Mouse (Mus musculus): ENCODE data around the gene Sult2b1.
A peak's percentile ranks its signal among the peaks of the same experiment; 100 is the strongest.

The Sult2b1 gene

DNA sequence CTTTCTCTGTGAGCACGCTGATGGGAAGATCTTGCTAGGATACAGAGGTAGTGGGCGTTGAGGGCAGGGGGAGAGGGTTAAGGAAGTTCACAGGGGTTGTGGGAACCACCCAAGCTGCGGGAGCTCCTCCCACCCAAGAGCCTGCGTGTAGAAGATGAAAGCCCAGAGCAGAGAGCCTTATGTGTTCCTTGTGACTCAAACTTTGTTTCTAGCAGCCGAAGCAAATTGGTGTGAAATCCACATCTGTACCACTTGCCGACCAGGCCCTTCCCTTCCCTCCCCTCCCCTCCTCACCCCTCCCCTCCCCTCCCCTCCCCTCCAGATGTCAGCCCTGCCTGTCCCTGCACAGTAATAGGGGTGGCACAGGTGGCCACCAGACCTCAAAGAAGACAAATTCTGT is 89.4 kb downstream of the Sult2b1 start:
- peak in 1 of 2 experiments; percentile 8 for DNase-seq (ENCODE audit: low spot score in 2 of 2)

DNA sequence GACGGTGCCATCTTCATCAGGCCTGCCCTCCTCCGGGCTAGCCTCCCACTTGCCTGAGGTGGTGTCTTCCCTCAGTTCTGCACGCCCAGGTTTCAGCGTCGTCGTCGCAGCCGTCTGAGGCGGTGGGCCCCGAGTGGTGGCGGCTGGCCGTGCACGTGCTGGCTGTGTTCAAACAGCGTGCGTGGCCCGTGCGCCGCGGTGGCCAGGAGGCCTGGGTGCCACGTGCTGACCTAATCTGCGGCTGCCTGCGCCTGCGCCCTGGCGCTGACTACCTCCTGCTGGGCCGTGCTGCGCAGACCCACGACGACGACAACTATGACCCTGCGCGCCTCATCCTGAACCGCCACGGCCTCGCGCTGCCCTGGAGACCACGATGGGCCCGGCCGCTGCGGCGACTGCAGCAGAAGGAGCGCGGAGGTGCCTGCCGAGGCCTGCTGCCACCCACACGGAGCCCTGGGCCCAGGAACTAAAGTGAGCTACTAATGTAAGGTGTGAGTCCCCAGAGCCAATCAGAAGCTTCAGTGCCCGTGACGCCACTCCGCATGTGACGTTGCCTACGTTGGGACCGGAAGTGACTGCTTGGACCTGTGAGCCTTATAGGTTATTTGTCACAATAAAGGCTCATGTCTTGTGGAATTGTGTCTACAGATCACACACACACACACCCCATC is 90.4 kb downstream of the Sult2b1 start, which contains the start of gene Sec1:
TSS of gene Sec1 (minus strand) at position 482 of the 671 bp plus-strand sequence.
- no peak for DNase-seq (ENCODE audit: low spot score in 2 of 2)

DNA sequence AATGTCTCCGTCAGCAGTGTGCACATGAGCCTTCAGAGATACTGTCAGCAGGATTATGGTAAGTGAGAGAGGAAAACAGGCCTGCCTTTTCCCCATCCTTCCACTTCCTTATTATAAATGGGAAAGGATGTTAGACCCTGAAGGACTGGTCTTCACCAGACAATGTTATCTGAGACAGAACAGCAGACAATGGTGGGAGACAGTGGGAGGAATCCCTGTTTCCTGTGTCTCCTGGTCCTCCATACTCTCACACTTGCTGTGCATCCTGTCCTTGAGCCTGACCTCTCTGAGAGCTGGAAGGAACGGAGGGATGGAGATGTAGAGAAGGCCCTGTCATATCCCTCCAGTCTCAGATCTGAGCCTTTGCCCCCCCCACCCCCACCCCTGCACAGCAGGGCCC is 92.1 kb downstream of the Sult2b1 start:
- DNase-seq (ENCODE audit: low spot score in 2 of 2), result no peak

DNA sequence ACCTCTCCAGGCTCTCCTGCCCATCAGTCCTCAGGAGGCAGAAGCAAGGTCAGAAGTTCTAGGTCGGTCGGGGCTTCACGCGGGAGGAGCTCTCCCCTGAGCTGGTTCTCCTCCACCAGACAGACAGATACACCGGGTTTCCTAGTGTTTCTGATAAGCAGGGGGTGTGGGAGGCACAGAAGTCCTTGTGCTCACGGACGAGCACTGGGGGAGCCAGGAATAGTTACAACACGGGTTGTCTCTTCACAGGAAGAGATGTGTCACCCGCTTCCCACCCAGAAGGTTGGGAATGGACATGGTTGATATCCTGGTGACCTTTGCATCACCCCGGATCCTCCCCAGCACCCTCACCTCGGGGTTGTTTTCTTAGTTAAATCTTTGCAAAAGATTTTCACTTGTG is 94.7 kb downstream of the Sult2b1 start:
- DNase-seq (ENCODE audit: low spot score in 2 of 2), result no peak

DNA sequence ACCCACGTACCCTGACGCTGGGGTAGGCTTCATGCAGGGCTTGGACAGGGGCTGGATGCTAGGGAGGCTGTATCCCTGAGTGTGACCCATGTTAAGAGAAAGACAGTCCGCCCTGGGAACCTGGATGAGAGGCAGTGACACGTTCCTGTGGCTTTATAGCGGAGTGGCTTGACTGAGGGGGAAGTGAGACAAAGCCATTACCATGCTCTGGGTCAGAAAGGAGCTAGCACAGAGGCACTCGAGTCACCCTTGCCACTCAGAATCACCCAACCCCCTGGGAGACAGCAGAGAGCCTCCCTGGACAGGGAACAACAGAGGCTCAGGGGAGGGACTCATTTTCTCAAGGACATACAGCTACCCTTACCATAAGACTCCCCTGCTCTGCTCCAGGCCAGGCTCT is 95.4 kb downstream of the Sult2b1 start:
- no peak for DNase-seq (ENCODE audit: low spot score in 2 of 2)

DNA sequence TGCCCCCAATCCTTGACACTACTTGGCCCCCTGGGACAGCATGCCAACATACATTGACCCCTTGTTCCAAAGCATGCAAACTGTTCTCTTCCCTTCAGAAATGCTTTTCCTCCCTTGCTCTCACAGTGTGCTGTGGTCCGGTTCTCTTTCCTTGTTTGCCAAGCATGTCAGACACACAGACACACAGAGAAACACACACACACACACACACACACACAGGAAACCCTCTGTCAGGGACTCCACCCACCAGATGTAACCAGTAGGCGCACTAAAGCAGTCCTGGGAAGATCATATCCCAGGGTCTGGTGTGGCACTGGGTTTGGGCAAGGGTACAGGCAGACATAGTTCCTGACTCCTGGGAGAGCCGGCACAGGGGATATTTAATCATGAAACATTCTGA is 97.6 kb downstream of the Sult2b1 start:
- no peak for DNase-seq (ENCODE audit: low spot score in 2 of 2)

DNA sequence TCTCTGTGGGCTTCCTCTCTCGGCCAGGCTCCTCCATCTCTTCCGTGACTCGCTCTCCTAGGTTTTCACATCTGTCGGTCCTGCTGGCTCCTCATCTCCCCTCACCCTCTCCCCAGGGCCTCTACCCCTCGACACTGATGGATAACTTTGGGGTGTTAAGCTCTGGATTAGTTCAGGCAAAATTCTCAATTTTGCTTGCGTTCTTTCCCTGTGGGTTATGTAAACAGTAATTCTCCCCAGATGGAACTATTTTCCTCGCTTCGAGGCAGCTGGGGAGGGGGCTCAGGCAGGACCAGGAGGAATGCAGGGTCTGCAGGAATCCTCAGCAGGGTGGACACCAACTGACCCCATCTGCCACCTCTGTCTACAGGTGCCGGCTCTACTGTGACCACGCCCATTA is 98.7 kb downstream of the Sult2b1 start:
- no peak for DNase-seq (ENCODE audit: low spot score in 2 of 2)

DNA sequence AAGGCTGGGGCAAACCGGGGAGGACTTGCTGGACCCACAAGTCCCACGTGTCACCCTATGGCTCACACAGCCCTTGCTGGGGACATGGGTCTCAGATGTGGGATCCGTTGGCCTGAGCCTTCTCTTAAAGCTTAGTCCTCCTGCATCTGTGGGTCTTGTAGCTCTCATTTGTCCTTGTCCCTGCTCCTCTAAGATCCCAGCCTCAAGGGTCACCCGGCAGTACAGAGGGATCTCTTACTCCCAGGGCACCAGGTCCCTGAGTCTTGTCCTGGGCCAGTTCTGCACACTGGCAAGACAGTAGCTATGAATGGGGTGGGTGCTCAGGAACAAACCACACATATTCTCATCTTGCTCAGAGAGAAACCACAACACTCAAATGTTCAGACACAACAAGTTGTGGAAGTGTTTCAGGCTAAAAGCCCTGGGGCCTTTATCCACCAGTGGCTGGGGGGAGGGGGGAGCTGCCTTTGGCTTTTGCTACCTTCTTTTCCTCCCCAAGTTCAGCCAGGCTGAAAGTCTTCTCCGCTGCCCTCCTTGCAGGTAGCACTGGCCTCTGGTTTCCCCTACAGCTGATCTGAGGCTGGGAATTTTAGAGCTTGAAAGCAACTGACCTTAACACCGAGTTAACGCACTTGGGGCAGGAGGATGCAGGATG is 100.9 kb downstream of the Sult2b1 start, which contains the start of gene Ntn5:
TSS of gene Ntn5 (plus strand) at position 627 of the 655 bp plus-strand sequence.
- DNase-seq (ENCODE audit: low spot score in 2 of 2), result no peak

DNA sequence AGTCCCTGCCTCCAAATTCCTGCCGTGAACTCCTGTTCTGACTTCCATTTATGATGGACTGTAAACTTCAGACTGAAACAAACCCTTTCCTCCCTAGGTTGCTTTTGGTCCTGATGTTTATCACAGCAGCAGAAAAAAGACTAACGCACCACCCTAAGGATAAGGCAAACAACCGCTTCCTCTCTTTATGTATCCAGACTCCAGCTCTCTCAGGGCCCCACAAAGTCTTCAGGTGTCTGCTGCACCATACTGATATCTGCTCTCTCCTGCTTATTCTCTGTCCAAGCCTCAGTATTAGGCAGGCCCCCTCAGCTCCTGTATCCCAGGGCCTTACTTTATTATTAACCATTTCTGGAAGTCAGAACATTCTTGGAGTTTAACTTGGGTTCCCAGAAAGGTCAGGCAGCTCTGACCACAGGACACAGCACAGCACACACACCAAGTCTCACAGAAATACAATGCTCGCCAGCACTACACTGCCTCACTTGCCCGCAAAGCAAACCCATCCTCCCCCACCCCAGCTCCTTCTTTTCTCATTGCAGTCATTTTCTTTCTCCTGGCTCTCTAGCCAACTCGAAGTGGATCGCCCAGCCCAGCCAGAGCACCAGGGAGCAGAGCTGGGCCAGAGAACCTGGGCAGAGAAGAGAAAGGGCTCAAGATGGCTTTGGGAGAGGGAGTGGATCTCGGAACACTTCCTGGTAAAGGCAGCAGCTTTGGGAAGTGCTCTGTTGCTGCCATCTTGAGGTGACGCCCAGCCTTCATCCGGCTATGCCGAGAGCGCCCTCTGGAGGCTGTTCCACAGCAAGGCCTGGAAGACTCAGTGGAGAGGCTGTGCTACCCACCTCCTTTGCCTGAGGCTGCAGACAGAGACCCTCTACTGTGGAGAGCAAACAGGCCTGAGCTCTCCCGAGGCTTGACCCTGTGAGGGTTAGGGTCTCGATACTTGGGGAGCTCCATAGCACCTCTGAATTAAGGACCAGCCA is 102.0 kb downstream of the Sult2b1 start:
- DNase-seq (ENCODE audit: low spot score in 2 of 2), result peak; percentile 75 to 82

DNA sequence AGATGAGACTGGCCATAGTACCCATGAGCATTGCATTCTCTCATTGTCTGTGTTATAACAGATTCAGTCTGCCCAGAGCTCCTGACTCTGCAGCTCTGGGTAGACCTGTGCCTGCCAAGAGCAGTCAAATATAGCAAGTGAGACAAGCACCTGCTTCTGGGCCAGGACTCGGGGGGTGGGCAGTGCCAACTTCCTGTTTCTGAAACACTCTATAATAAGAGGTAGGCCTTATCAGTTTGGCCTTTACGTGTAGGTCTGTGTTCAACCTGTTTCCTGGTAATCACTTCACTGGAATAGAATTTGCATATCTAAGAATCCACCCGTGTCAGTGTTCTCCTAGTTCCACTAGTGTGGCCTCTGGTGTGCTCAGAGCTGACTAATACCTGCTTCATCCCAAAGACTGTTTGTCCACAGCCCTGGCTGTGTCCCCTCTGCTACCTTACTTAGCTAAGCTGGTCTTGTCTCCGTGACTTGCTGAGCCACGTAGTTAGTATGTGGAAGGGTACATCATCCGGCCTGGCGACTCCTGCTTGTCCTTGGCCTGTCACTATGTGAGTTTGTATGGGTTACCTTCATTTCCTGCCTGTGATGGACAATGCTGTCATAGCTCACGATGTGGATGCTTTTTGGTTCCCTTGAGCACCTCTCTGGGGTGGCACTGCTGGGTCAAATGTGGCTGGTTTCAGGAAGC is 103.3 kb downstream of the Sult2b1 start:
- peak; percentile 76 to 79 for DNase-seq (ENCODE audit: low spot score in 2 of 2)
